9 mouse cellular contexts compared by ENCODE assay signal in genomic region chr2:170418748-170419147, GRCm38 (mm10). TPM values are rescaled to one million over a fixed set of nuclear protein-coding genes. Genes with fewer than 3 reads are reported as not detected.
A peak's percentile ranks its signal among the peaks of the same experiment; 100 is the strongest.
DNase-seq lines count a peak whose midpoint lies in the region; ATAC-seq lines count a peak whose summit lies in the region.
"Had no signal": no experiment of that assay in that cellular context is flagged by ENCODE, and none has a peak within 500 bp of the region (broad histone marks: within the 10 kb centered on the region; RNA-seq: fewer than 3 reads in every experiment).

No protein-coding gene starts in this region.

- no peak overlapping the region for H3K9ac ChIP-seq in hindbrain, embryonic 14.5 days
- H3K9ac ChIP-seq in hindbrain, embryonic 13.5 days = no peak overlapping the region
- H3K9ac ChIP-seq: embryonic facial prominence, embryonic 12.5 days had no signal

- H3K4me2 ChIP-seq in hindbrain, embryonic 14.5 days (replicated peaks) = no peak overlapping the region
- no peak overlapping the region for H3K4me2 ChIP-seq in hindbrain, embryonic 13.5 days
- H3K4me2 ChIP-seq: embryonic facial prominence, embryonic 12.5 days had no signal

- peak; percentile 53 for DNase-seq in hindbrain, embryonic 14.5 days (ENCODE audit: low spot score)
- DNase-seq in urinary bladder, postnatal 14 days (ENCODE audit: low spot score) = peak; percentile 37
- DNase-seq in urinary bladder, postnatal 10 days (ENCODE audit: low spot score) = no peak
- peak; percentile 66 for DNase-seq in embryo, embryonic 10.5 days (ENCODE audit: low spot score)
- DNase-seq in mesoderm, embryonic 11.5 days (ENCODE audit: low read depth, low spot score) = peak; percentile 54
- DNase-seq in midbrain, embryonic 10.5 days (ENCODE audit: low spot score) = no peak

- 53% methylated on average over 10 of the region's 10 CpGs for WGBS in hindbrain, embryonic 14.5 days
- WGBS in hindbrain, embryonic 13.5 days = 50% methylated on average over 10 of the region's 10 CpGs
- WGBS in midbrain, embryonic 10.5 days = 49% methylated on average over 10 of the region's 10 CpGs

- H3K36me3 ChIP-seq in hindbrain, embryonic 14.5 days (replicated peaks; ENCODE audit: control insufficient read depth, insufficient read depth) = no peaks in the 10 kb centered on the region
- no peaks in the 10 kb centered on the region for H3K36me3 ChIP-seq in hindbrain, embryonic 13.5 days
- no peaks in the 10 kb centered on the region for H3K36me3 ChIP-seq in midbrain, embryonic 10.5 days
- H3K36me3 ChIP-seq: embryonic facial prominence, embryonic 12.5 days had no signal

- no peak overlapping the region for H3K4me3 ChIP-seq in hindbrain, embryonic 14.5 days (replicated peaks; ENCODE audit: low read length)
- no peak overlapping the region for H3K4me3 ChIP-seq in hindbrain, embryonic 13.5 days
- H3K4me3 ChIP-seq in midbrain, embryonic 10.5 days = no peak overlapping the region
- H3K4me3 ChIP-seq: embryonic facial prominence, embryonic 12.5 days; myocyte had no signal

- no peak for ATAC-seq in hindbrain, embryonic 14.5 days (ENCODE audit: low FRiP score)
- ATAC-seq in hindbrain, embryonic 13.5 days (ENCODE audit: low FRiP score) = no peak

- H3K4me1 ChIP-seq in hindbrain, embryonic 14.5 days (replicated peaks; ENCODE audit: control insufficient read depth, insufficient read depth, low read length) = no peaks in the 10 kb centered on the region
- H3K4me1 ChIP-seq in hindbrain, embryonic 13.5 days (replicated peaks) = no peaks in the 10 kb centered on the region; the same call in 1 of the 2 replicates
- H3K4me1 ChIP-seq in midbrain, embryonic 10.5 days = no peaks in the 10 kb centered on the region
- H3K4me1 ChIP-seq: embryonic facial prominence, embryonic 12.5 days had no signal

- no peaks in the 10 kb centered on the region for H3K27me3 ChIP-seq in hindbrain, embryonic 14.5 days (ENCODE audit: control insufficient read depth, insufficient read depth, low read length)
- no peaks in the 10 kb centered on the region for H3K27me3 ChIP-seq in hindbrain, embryonic 13.5 days
- H3K27me3 ChIP-seq in midbrain, embryonic 10.5 days (ENCODE audit: low read depth, poor library complexity, severe bottlenecking) = no peaks in the 10 kb centered on the region
- H3K27me3 ChIP-seq: embryonic facial prominence, embryonic 12.5 days had no signal

- no peaks in the 10 kb centered on the region for H3K9me3 ChIP-seq in hindbrain, embryonic 14.5 days (ENCODE audit: control insufficient read depth, low read length)
- no peaks in the 10 kb centered on the region for H3K9me3 ChIP-seq in hindbrain, embryonic 13.5 days
- H3K9me3 ChIP-seq in midbrain, embryonic 10.5 days (replicated peaks) = no peaks in the 10 kb centered on the region
- H3K9me3 ChIP-seq: embryonic facial prominence, embryonic 12.5 days had no signal

- H3K27ac ChIP-seq in hindbrain, embryonic 14.5 days = no peak overlapping the region
- no peak overlapping the region for H3K27ac ChIP-seq in hindbrain, embryonic 13.5 days
- H3K27ac ChIP-seq in midbrain, embryonic 10.5 days (replicated peaks) = no peak overlapping the region
- H3K27ac ChIP-seq: embryonic facial prominence, embryonic 12.5 days had no signal

RNA-seq across cellular contexts. Expression of gene Bcas1, which starts 8.9 kb away (rescaled TPM):
- polyA plus RNA-seq in hindbrain, embryonic 14.5 days (2014; fragmentation: Nextera tagmentation; extraction: Ambion mirVana) = 15.4 and 16.9 TPM in 2 replicates
- 13.8 and 17.9 TPM in 2 replicates for polyA plus RNA-seq in hindbrain, embryonic 13.5 days (2015; fragmentation: Nextera tagmentation; extraction: Ambion mirVana)
- polyA plus RNA-seq in midbrain, embryonic 10.5 days (2016; fragmentation: Nextera tagmentation; extraction: Ambion mirVana) = 1.8 and 2.1 TPM in 2 replicates

Comparison
In these comparisons a context has a peak if more than half of its experiments do, and no peak if none do; other contexts are left out.
1. DNase-seq: peak in hindbrain, embryonic 14.5 days (single experiment), urinary bladder, postnatal 14 days (single experiment), embryo, embryonic 10.5 days (single experiment) and mesoderm, embryonic 11.5 days (single experiment); none in urinary bladder, postnatal 10 days (single experiment) and midbrain, embryonic 10.5 days (single experiment).